Mouse (Mus musculus): ENCODE measurements around the gene Ywhah. TPM values are rescaled to one million over a fixed set of nuclear protein-coding genes. Genes with fewer than 3 reads are reported as not detected.

The Ywhah gene
- polyA plus RNA-seq, 1 experiment from 2014 or later: 385 TPM

- ATAC-seq (ENCODE audit: low FRiP score, low TSS enrichment): no peak
- H3K4me2 ChIP-seq (replicated peaks; ENCODE audit: low read depth, low read length): no peak overlapping the region
- H3K9me3 ChIP-seq (ENCODE audit: low read length): no peaks in the 10 kb centered on the region
- no peak overlapping the region for H3K4me3 ChIP-seq (ENCODE audit: low read length)
- no peak overlapping the region for H3K27ac ChIP-seq (ENCODE audit: low read length)
- peaks cover 6% of the 10 kb centered on the region; the same call in 1 of the 2 replicates for H3K4me1 ChIP-seq (ENCODE audit: insufficient read depth, low read length)
- H3K36me3 ChIP-seq (ENCODE audit: insufficient read depth, low read length): no peaks in the 10 kb centered on the region
- no peaks in the 10 kb centered on the region for H3K27me3 ChIP-seq (ENCODE audit: insufficient read depth, low read length)
- 62% methylated on average over 14 of the region's 14 CpGs for WGBS
- no peak overlapping the region for H3K9ac ChIP-seq (replicated peaks; ENCODE audit: low read length)
These were observed 8.5 kb upstream of the Ywhah start for GRCm38 (mm10) chr5:33009818-33010812.

- H3K27me3 ChIP-seq (ENCODE audit: insufficient read depth, low read length): no peaks in the 10 kb centered on the region
- 42% methylated on average over 15 of the region's 15 CpGs for WGBS
- no peak overlapping the region for H3K9ac ChIP-seq (replicated peaks; ENCODE audit: low read length)
- peak overlapping the region; percentile 8; the same call in 1 of the 2 replicates for H3K4me2 ChIP-seq (replicated peaks; ENCODE audit: low read depth, low read length)
- H3K4me1 ChIP-seq (ENCODE audit: insufficient read depth, low read length): peaks cover 6% of the 10 kb centered on the region; the same call in 1 of the 2 replicates
- ATAC-seq (ENCODE audit: low FRiP score, low TSS enrichment): peak; percentile 44; the same call in 1 of the 2 replicates
- H3K4me3 ChIP-seq (ENCODE audit: low read length): no peak overlapping the region
- H3K36me3 ChIP-seq (ENCODE audit: insufficient read depth, low read length): no peaks in the 10 kb centered on the region
- no peaks in the 10 kb centered on the region for H3K9me3 ChIP-seq (ENCODE audit: low read length)
- no peak overlapping the region for H3K27ac ChIP-seq (ENCODE audit: low read length)
These were observed 7.2 kb upstream of the Ywhah start for GRCm38 (mm10) chr5:33011132-33012106.

GRCm38 (mm10) chr5:33014096-33014495 lies 4.5 kb upstream of the Ywhah start:
- 71% methylated on average over 1 of the region's 1 CpGs for WGBS
- H3K27ac ChIP-seq (ENCODE audit: low read length): no peak overlapping the region
- H3K4me3 ChIP-seq (ENCODE audit: low read length): no peak overlapping the region
- no peaks in the 10 kb centered on the region for H3K36me3 ChIP-seq (ENCODE audit: insufficient read depth, low read length)
- ATAC-seq (ENCODE audit: low FRiP score, low TSS enrichment): no peak
- H3K27me3 ChIP-seq (ENCODE audit: insufficient read depth, low read length): no peaks in the 10 kb centered on the region
- no peaks in the 10 kb centered on the region for H3K9me3 ChIP-seq (ENCODE audit: low read length)
- H3K4me1 ChIP-seq (ENCODE audit: insufficient read depth, low read length): peaks cover 11% of the 10 kb centered on the region
- no peak overlapping the region for H3K4me2 ChIP-seq (replicated peaks; ENCODE audit: low read depth, low read length)
- H3K9ac ChIP-seq (replicated peaks; ENCODE audit: low read length): no peak overlapping the region

- Histone ChIP-seq H3K9me3 (ENCODE audit: low read length) (no peaks in the 10 kb centered on the region), H3K27me3 (ENCODE audit: insufficient read depth, low read length) (no peaks in the 10 kb centered on the region), H3K36me3 (ENCODE audit: insufficient read depth, low read length) (no peaks in the 10 kb centered on the region), H3K4me1 (ENCODE audit: insufficient read depth, low read length) (peaks cover 20% of the 10 kb centered on the region), H3K27ac (ENCODE audit: low read length) (no peak overlapping the region), H3K4me2 (replicated peaks; ENCODE audit: low read depth, low read length) (no peak overlapping the region), H3K4me3 (ENCODE audit: low read length) (no peak overlapping the region), H3K9ac (replicated peaks; ENCODE audit: low read length) (no peak overlapping the region)
- no peak for ATAC-seq (ENCODE audit: low FRiP score, low TSS enrichment)
- 66% methylated on average over 5 of the region's 5 CpGs for WGBS
These were observed 3.0 kb upstream of the Ywhah start for GRCm38 (mm10) chr5:33015579-33015978.

- ATAC-seq (ENCODE audit: low FRiP score, low TSS enrichment): peak; percentile 65
- 6% methylated on average over 15 of the region's 15 CpGs for WGBS
- Histone ChIP-seq H3K4me1 (ENCODE audit: insufficient read depth, low read length) (peaks cover 23% of the 10 kb centered on the region), H3K36me3 (ENCODE audit: insufficient read depth, low read length) (peaks cover 8% of the 10 kb centered on the region; the same call in 1 of the 2 replicates), H3K4me2 (replicated peaks; ENCODE audit: low read depth, low read length) (peak overlapping the region; percentile 66), H3K4me3 (ENCODE audit: low read length) (peak overlapping the region; percentile 83), H3K9me3 (ENCODE audit: low read length) (no peaks in the 10 kb centered on the region), H3K9ac (replicated peaks; ENCODE audit: low read length) (peak overlapping the region; percentile 96), H3K27me3 (ENCODE audit: insufficient read depth, low read length) (no peaks in the 10 kb centered on the region), H3K27ac (ENCODE audit: low read length) (peak overlapping the region; percentile 73)
These were observed 441 bp upstream of the Ywhah start for GRCm38 (mm10) chr5:33018189-33018560.

GRCm38 (mm10) chr5:33019426-33019821 lies 808 bp downstream of the Ywhah start:
- peak overlapping the region; percentile 96 for H3K9ac ChIP-seq (replicated peaks; ENCODE audit: low read length)
- ATAC-seq (ENCODE audit: low FRiP score, low TSS enrichment): no peak
- peak overlapping the region; percentile 99 for H3K27ac ChIP-seq (ENCODE audit: low read length)
- peak overlapping the region; percentile 66 for H3K4me2 ChIP-seq (replicated peaks; ENCODE audit: low read depth, low read length)
- H3K4me1 ChIP-seq (ENCODE audit: insufficient read depth, low read length): peaks cover 28% of the 10 kb centered on the region
- H3K4me3 ChIP-seq (ENCODE audit: low read length): peak overlapping the region; percentile 83
- peaks cover 11% of the 10 kb centered on the region; the same call in 1 of the 2 replicates for H3K36me3 ChIP-seq (ENCODE audit: insufficient read depth, low read length)
- H3K27me3 ChIP-seq (ENCODE audit: insufficient read depth, low read length): no peaks in the 10 kb centered on the region
- no peaks in the 10 kb centered on the region for H3K9me3 ChIP-seq (ENCODE audit: low read length)
- WGBS: 0% methylated on average over 12 of the region's 12 CpGs

GRCm38 (mm10) chr5:33021622-33022021 lies 3.0 kb downstream of the Ywhah start:
- H3K9ac ChIP-seq (replicated peaks; ENCODE audit: low read length): no peak overlapping the region
- 87% methylated on average over 2 of the region's 2 CpGs for WGBS
- no peak overlapping the region for H3K4me3 ChIP-seq (ENCODE audit: low read length)
- no peaks in the 10 kb centered on the region for H3K27me3 ChIP-seq (ENCODE audit: insufficient read depth, low read length)
- no peak for ATAC-seq (ENCODE audit: low FRiP score, low TSS enrichment)
- H3K9me3 ChIP-seq (ENCODE audit: low read length): no peaks in the 10 kb centered on the region
- H3K27ac ChIP-seq (ENCODE audit: low read length): no peak overlapping the region
- peaks cover 15% of the 10 kb centered on the region; the same call in 1 of the 2 replicates for H3K36me3 ChIP-seq (ENCODE audit: insufficient read depth, low read length)
- H3K4me1 ChIP-seq (ENCODE audit: insufficient read depth, low read length): peaks cover 28% of the 10 kb centered on the region
- no peak overlapping the region for H3K4me2 ChIP-seq (replicated peaks; ENCODE audit: low read depth, low read length)

GRCm38 (mm10) chr5:33023337-33023736 lies 4.7 kb downstream of the Ywhah start:
- no peaks in the 10 kb centered on the region for H3K27me3 ChIP-seq (ENCODE audit: insufficient read depth, low read length)
- no peaks in the 10 kb centered on the region for H3K9me3 ChIP-seq (ENCODE audit: low read length)
- H3K4me1 ChIP-seq (ENCODE audit: insufficient read depth, low read length): peaks cover 23% of the 10 kb centered on the region
- no peak overlapping the region for H3K27ac ChIP-seq (ENCODE audit: low read length)
- no peak for ATAC-seq (ENCODE audit: low FRiP score, low TSS enrichment)
- no peak overlapping the region for H3K9ac ChIP-seq (replicated peaks; ENCODE audit: low read length)
- peaks cover 19% of the 10 kb centered on the region for H3K36me3 ChIP-seq (ENCODE audit: insufficient read depth, low read length)
- H3K4me2 ChIP-seq (replicated peaks; ENCODE audit: low read depth, low read length): no peak overlapping the region
- H3K4me3 ChIP-seq (ENCODE audit: low read length): no peak overlapping the region
- 91% methylated on average over 4 of the region's 4 CpGs for WGBS

- Histone ChIP-seq H3K27ac (ENCODE audit: low read length) (no peak overlapping the region), H3K4me1 (ENCODE audit: insufficient read depth, low read length) (peaks cover 23% of the 10 kb centered on the region), H3K9ac (replicated peaks; ENCODE audit: low read length) (no peak overlapping the region), H3K27me3 (ENCODE audit: insufficient read depth, low read length) (no peaks in the 10 kb centered on the region), H3K36me3 (ENCODE audit: insufficient read depth, low read length) (peaks cover 22% of the 10 kb centered on the region), H3K4me3 (ENCODE audit: low read length) (no peak overlapping the region), H3K9me3 (ENCODE audit: low read length) (no peaks in the 10 kb centered on the region), H3K4me2 (replicated peaks; ENCODE audit: low read depth, low read length) (no peak overlapping the region)
- 44% methylated on average over 5 of the region's 5 CpGs for WGBS
- no peak for ATAC-seq (ENCODE audit: low FRiP score, low TSS enrichment)
These were observed 5.9 kb downstream of the Ywhah start for GRCm38 (mm10) chr5:33024474-33024873.
